Mouse (Mus musculus): ENCODE measurements around the gene Igf2bp2. TPM values are rescaled to one million over a fixed set of nuclear protein-coding genes. Genes with fewer than 3 reads are reported as not detected.

Gene Igf2bp2
- total RNA-seq, 1 experiment = 24.3 TPM

- no peak overlapping the region for H3K4me3 ChIP-seq (ENCODE audit: insufficient read depth in 1 of 2, low read depth in 1 of 2, low read length in 2 of 2, poor library complexity in 1 of 2, severe bottlenecking in 1 of 2)
- peaks cover 0 to 6% of the 10 kb centered on the region in 2 experiments; a peak in 1 of 4 replicates for H3K4me1 ChIP-seq (ENCODE audit: control insufficient read depth in 2 of 2, insufficient read depth in 2 of 2, low read length in 2 of 2, poor library complexity in 1 of 2)
- H3K36me3 ChIP-seq (ENCODE audit: control insufficient read depth, insufficient read depth, low read length, poor library complexity, severe bottlenecking) = peaks cover 3% of the 10 kb centered on the region; the same call in 1 of the 2 replicates
These were observed 42.0 kb downstream of the Igf2bp2 start for GRCm38 (mm10) chr16:22121109-22121508.

DNA sequence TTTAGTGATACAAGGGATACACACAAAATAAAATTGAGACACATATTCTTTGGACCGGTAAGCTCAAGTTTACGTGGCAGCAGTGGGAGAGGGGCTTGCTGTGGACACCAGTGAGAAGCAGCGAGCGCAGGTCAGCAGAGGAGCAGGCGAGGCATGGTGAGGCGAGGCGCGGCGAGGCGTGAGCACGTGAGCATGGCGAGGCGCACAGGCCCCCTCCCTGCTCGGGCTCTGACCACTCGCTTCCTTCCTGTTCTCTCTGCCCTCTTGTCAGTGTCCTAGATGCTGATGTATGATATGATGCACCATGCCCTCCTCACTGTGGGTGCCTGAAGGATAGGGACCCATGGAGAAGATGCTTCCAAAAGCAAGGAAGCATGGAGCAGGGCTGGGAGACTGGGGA is 43.6 kb downstream of the Igf2bp2 start:
- in situ Hi-C loops (cut with MboI; ENCODE audit: low sequenced_read_pairs in 2 of 2, unreplicated experiment in 2 of 2) = no loop called here
- H3K9me3 ChIP-seq (ENCODE audit: control insufficient read depth, insufficient read depth, low read depth, low read length) = no peaks in the 10 kb centered on the region
- H3K4me1 ChIP-seq (ENCODE audit: control insufficient read depth in 2 of 2, insufficient read depth in 2 of 2, low read length in 2 of 2, poor library complexity in 1 of 2) = peaks cover 0 to 6% of the 10 kb centered on the region in 2 experiments; a peak in 1 of 4 replicates
- H3K36me3 ChIP-seq (ENCODE audit: control insufficient read depth, insufficient read depth, low read length, poor library complexity, severe bottlenecking) = peaks cover 3% of the 10 kb centered on the region; the same call in 1 of the 2 replicates
- H3K27ac ChIP-seq (ENCODE audit: insufficient read depth, low read depth, low read length, poor library complexity, severe bottlenecking) = no peak overlapping the region
- no peak for TF ChIP-seq MAFK (IDR thresholded peaks at IDR 0.05; ENCODE audit: insufficient read depth, low read depth, low read length)
- TF ChIP-seq CHD2 (IDR thresholded peaks at IDR 0.05; ENCODE audit: low read depth, low read length) = no peak
- TF ChIP-seq ZNF384 (IDR thresholded peaks at IDR 0.05; ENCODE audit: low read depth, low read length) = no peak
- TF ChIP-seq ZC3H11A (IDR thresholded peaks at IDR 0.05; ENCODE audit: borderline replicate concordance, low read depth, low read length) = no peak
- TF ChIP-seq HCFC1 (IDR thresholded peaks at IDR 0.05; ENCODE audit: borderline replicate concordance, insufficient read depth, low read length) = no peak
- H3K4me3 ChIP-seq (ENCODE audit: insufficient read depth in 1 of 2, low read depth in 1 of 2, low read length in 2 of 2, poor library complexity in 1 of 2, severe bottlenecking in 1 of 2) = no peak overlapping the region
- DNase-seq (ENCODE audit: low read depth, low spot score) = no peak
- H3K9ac ChIP-seq (ENCODE audit: insufficient read depth, low read depth, low read length, poor library complexity, severe bottlenecking) = no peak overlapping the region

More at GRCm38 (mm10) chr16:22121109-22121508, 42.0 kb downstream of the Igf2bp2 start:
- TF ChIP-seq ZC3H11A (IDR thresholded peaks at IDR 0.05; ENCODE audit: borderline replicate concordance, low read depth, low read length) (no peak), ZNF384 (IDR thresholded peaks at IDR 0.05; ENCODE audit: low read depth, low read length) (no peak), CHD2 (IDR thresholded peaks at IDR 0.05; ENCODE audit: low read depth, low read length) (no peak), MAFK (IDR thresholded peaks at IDR 0.05; ENCODE audit: insufficient read depth, low read depth, low read length) (no peak), HCFC1 (IDR thresholded peaks at IDR 0.05; ENCODE audit: borderline replicate concordance, insufficient read depth, low read length) (no peak)
- Histone ChIP-seq H3K27ac (ENCODE audit: insufficient read depth, low read depth, low read length, poor library complexity, severe bottlenecking) (no peak overlapping the region), H3K9me3 (ENCODE audit: control insufficient read depth, insufficient read depth, low read depth, low read length) (no peaks in the 10 kb centered on the region), H3K9ac (ENCODE audit: insufficient read depth, low read depth, low read length, poor library complexity, severe bottlenecking) (no peak overlapping the region)
- in situ Hi-C loops (cut with MboI; ENCODE audit: low sequenced_read_pairs in 2 of 2, unreplicated experiment in 2 of 2) = no loop called here
- DNase-seq (ENCODE audit: low read depth, low spot score) = no peak

- in situ Hi-C loops (cut with MboI; ENCODE audit: low sequenced_read_pairs in 2 of 2, unreplicated experiment in 2 of 2) = no loop called here
- H3K4me1 ChIP-seq (ENCODE audit: control insufficient read depth in 2 of 2, insufficient read depth in 2 of 2, low read length in 2 of 2, poor library complexity in 1 of 2) = peaks cover 0 to 7% of the 10 kb centered on the region in 2 experiments; a peak in 1 of 4 replicates
- H3K4me3 ChIP-seq (ENCODE audit: insufficient read depth in 1 of 2, low read depth in 1 of 2, low read length in 2 of 2, poor library complexity in 1 of 2, severe bottlenecking in 1 of 2) = no peak overlapping the region
- no peaks in the 10 kb centered on the region for H3K9me3 ChIP-seq (ENCODE audit: control insufficient read depth, insufficient read depth, low read depth, low read length)
- DNase-seq (ENCODE audit: low read depth, low spot score) = no peak
- H3K9ac ChIP-seq (ENCODE audit: insufficient read depth, low read depth, low read length, poor library complexity, severe bottlenecking) = no peak overlapping the region
- no peak for TF ChIP-seq CHD2 (IDR thresholded peaks at IDR 0.05; ENCODE audit: low read depth, low read length)
- TF ChIP-seq ZNF384 (IDR thresholded peaks at IDR 0.05; ENCODE audit: low read depth, low read length) = no peak
- TF ChIP-seq HCFC1 (IDR thresholded peaks at IDR 0.05; ENCODE audit: borderline replicate concordance, insufficient read depth, low read length) = no peak
- TF ChIP-seq MAFK (IDR thresholded peaks at IDR 0.05; ENCODE audit: insufficient read depth, low read depth, low read length) = no peak
- TF ChIP-seq ZC3H11A (IDR thresholded peaks at IDR 0.05; ENCODE audit: borderline replicate concordance, low read depth, low read length) = no peak
- no peak overlapping the region for H3K27ac ChIP-seq (ENCODE audit: insufficient read depth, low read depth, low read length, poor library complexity, severe bottlenecking)
- H3K36me3 ChIP-seq (ENCODE audit: control insufficient read depth, insufficient read depth, low read length, poor library complexity, severe bottlenecking) = peaks cover 3% of the 10 kb centered on the region; the same call in 1 of the 2 replicates
These were observed 44.2 kb downstream of the Igf2bp2 start for GRCm38 (mm10) chr16:22118716-22119501.

DNA sequence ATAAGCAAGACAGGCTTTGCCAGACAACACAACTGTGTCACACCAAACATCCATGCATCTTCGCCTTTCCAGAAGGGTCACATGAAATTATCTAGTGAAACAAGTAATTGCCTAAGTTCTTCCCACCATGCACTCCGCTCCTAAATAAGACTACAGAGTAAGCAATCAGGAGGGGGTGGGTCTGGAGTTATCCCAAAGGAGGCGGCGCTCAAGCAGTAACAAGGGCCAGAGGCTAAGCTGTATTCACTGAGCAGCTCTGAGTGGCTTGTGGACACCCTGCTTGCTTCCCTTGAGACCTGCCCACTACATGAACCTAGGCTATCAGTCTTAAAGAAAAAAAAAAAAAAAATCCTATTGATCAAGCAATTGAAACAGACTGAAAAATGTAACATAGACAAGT is 44.9 kb downstream of the Igf2bp2 start:
- Histone ChIP-seq H3K27ac (ENCODE audit: insufficient read depth, low read depth, low read length, poor library complexity, severe bottlenecking) (no peak overlapping the region), H3K36me3 (ENCODE audit: control insufficient read depth, insufficient read depth, low read length, poor library complexity, severe bottlenecking) (peaks cover 3% of the 10 kb centered on the region; the same call in 1 of the 2 replicates)

More for the DNA sequence above, 44.9 kb downstream of the Igf2bp2 start:
- peaks cover 0 to 8% of the 10 kb centered on the region in 2 experiments; a peak in 2 of 4 replicates for H3K4me1 ChIP-seq (ENCODE audit: control insufficient read depth in 2 of 2, insufficient read depth in 2 of 2, low read length in 2 of 2, poor library complexity in 1 of 2)
- no peak overlapping the region for H3K4me3 ChIP-seq (ENCODE audit: insufficient read depth in 1 of 2, low read depth in 1 of 2, low read length in 2 of 2, poor library complexity in 1 of 2, severe bottlenecking in 1 of 2)
- H3K9me3 ChIP-seq (ENCODE audit: control insufficient read depth, insufficient read depth, low read depth, low read length) = no peaks in the 10 kb centered on the region
- in situ Hi-C loops (cut with MboI; ENCODE audit: low sequenced_read_pairs in 2 of 2, unreplicated experiment in 2 of 2) = no loop called here
- H3K9ac ChIP-seq (ENCODE audit: insufficient read depth, low read depth, low read length, poor library complexity, severe bottlenecking) = no peak overlapping the region
- no peak for DNase-seq (ENCODE audit: low read depth, low spot score)
- TF ChIP-seq ZC3H11A (IDR thresholded peaks at IDR 0.05; ENCODE audit: borderline replicate concordance, low read depth, low read length) (no peak), MAFK (IDR thresholded peaks at IDR 0.05; ENCODE audit: insufficient read depth, low read depth, low read length) (no peak), HCFC1 (IDR thresholded peaks at IDR 0.05; ENCODE audit: borderline replicate concordance, insufficient read depth, low read length) (no peak), ZNF384 (IDR thresholded peaks at IDR 0.05; ENCODE audit: low read depth, low read length) (no peak), CHD2 (IDR thresholded peaks at IDR 0.05; ENCODE audit: low read depth, low read length) (no peak)
